ENCODE assay signal across 8 mouse cellular contexts in genomic region chr5:64959843-64960230, GRCm38 (mm10). TPM values are rescaled to one million over a fixed set of nuclear protein-coding genes. Genes with fewer than 3 reads are reported as not detected.
DNase-seq lines count a peak whose midpoint lies in the region; ATAC-seq lines count a peak whose summit lies in the region.
"Had no signal": no experiment of that assay in that cellular context is flagged by ENCODE, and none has a peak within 500 bp of the region (broad histone marks: within the 10 kb centered on the region; RNA-seq: fewer than 3 reads in every experiment).

TSS of gene Tlr6 (minus strand) at chr5:64960097.

- H3K4me1 ChIP-seq in heart, embryonic 16.5 days (ENCODE audit: control insufficient read depth, insufficient read depth, low read length), result no peaks in the 10 kb centered on the region
- no peaks in the 10 kb centered on the region for H3K4me1 ChIP-seq in limb, embryonic 13.5 days
- no peaks in the 10 kb centered on the region for H3K4me1 ChIP-seq in hindbrain, embryonic 14.5 days (replicated peaks; ENCODE audit: control insufficient read depth, insufficient read depth, low read length)
- H3K4me1 ChIP-seq: heart, embryonic 13.5 days had no signal

- no peaks in the 10 kb centered on the region for H3K9me3 ChIP-seq in heart, embryonic 16.5 days (replicated peaks; ENCODE audit: control insufficient read depth, low read length)
- no peaks in the 10 kb centered on the region for H3K9me3 ChIP-seq in limb, embryonic 13.5 days
- no peaks in the 10 kb centered on the region for H3K9me3 ChIP-seq in hindbrain, embryonic 14.5 days (ENCODE audit: control insufficient read depth, low read length)
- H3K9me3 ChIP-seq: heart, embryonic 13.5 days had no signal

- H3K4me3 ChIP-seq in heart, embryonic 16.5 days (ENCODE audit: low read length), result peak within 1 kb of the TSS; percentile 3
- H3K4me3 ChIP-seq in limb, embryonic 13.5 days, result no peak within 1 kb of the TSS
- H3K4me3 ChIP-seq in hindbrain, embryonic 14.5 days (replicated peaks; ENCODE audit: low read length), result no peak within 1 kb of the TSS
- H3K4me3 ChIP-seq: heart, embryonic 13.5 days had no signal

- H3K4me2 ChIP-seq in heart, embryonic 16.5 days (ENCODE audit: low read depth, low read length), result peak within 1 kb of the TSS; percentile 26; the same call in 1 of the 2 replicates
- peak within 1 kb of the TSS; percentile 39 for H3K4me2 ChIP-seq in limb, embryonic 13.5 days (replicated peaks)
- H3K4me2 ChIP-seq in hindbrain, embryonic 14.5 days (replicated peaks), result no peak within 1 kb of the TSS
- H3K4me2 ChIP-seq: heart, embryonic 13.5 days had no signal

- no peak for ATAC-seq in heart, embryonic 16.5 days (replicated peaks; ENCODE audit: extremely low read depth, insufficient read depth, low FRiP score)
- no peak for ATAC-seq in limb, embryonic 13.5 days (ENCODE audit: low FRiP score, low read depth)
- ATAC-seq in hindbrain, embryonic 14.5 days (ENCODE audit: low FRiP score), result no peak

- DNase-seq in spleen, adult 18-20 months, result peak; percentile 33 to 70
- DNase-seq in spleen, adult 12 weeks (ENCODE audit: low spot score), result no peak
- peak; percentile 71 for DNase-seq in adrenal gland, postnatal 10 days
- peak; percentile 61 for DNase-seq in right cerebral cortex, postnatal 14 days
- DNase-seq in hindbrain, embryonic 14.5 days (ENCODE audit: low spot score), result no peak

- H3K9ac ChIP-seq in heart, embryonic 16.5 days (ENCODE audit: low read length), result no peak within 1 kb of the TSS
- H3K9ac ChIP-seq in limb, embryonic 13.5 days, result no peak within 1 kb of the TSS
- H3K9ac ChIP-seq in hindbrain, embryonic 14.5 days, result no peak within 1 kb of the TSS
- H3K9ac ChIP-seq: heart, embryonic 13.5 days had no signal

- H3K36me3 ChIP-seq in heart, embryonic 16.5 days (ENCODE audit: control insufficient read depth, insufficient read depth), result no peaks in the 10 kb centered on the region
- no peaks in the 10 kb centered on the region for H3K36me3 ChIP-seq in limb, embryonic 13.5 days
- no peaks in the 10 kb centered on the region for H3K36me3 ChIP-seq in hindbrain, embryonic 14.5 days (replicated peaks; ENCODE audit: control insufficient read depth, insufficient read depth)
- H3K36me3 ChIP-seq: heart, embryonic 13.5 days had no signal

- H3K27me3 ChIP-seq in heart, embryonic 16.5 days (ENCODE audit: control insufficient read depth, insufficient read depth, low read length), result no peaks in the 10 kb centered on the region
- H3K27me3 ChIP-seq in limb, embryonic 13.5 days, result no peaks in the 10 kb centered on the region
- no peaks in the 10 kb centered on the region for H3K27me3 ChIP-seq in hindbrain, embryonic 14.5 days (ENCODE audit: control insufficient read depth, insufficient read depth, low read length)
- H3K27me3 ChIP-seq: heart, embryonic 13.5 days had no signal

- no peak within 1 kb of the TSS for H3K27ac ChIP-seq in heart, embryonic 16.5 days (ENCODE audit: low read length)
- H3K27ac ChIP-seq in limb, embryonic 13.5 days, result no peak within 1 kb of the TSS; the same call in 1 of the 2 replicates
- no peak within 1 kb of the TSS for H3K27ac ChIP-seq in hindbrain, embryonic 14.5 days
- H3K27ac ChIP-seq: heart, embryonic 13.5 days had no signal

- WGBS in heart, embryonic 16.5 days, result 74% methylated on average over 13 of the region's 13 CpGs
- WGBS in limb, embryonic 13.5 days, result 73% methylated on average over 13 of the region's 13 CpGs
- 89% methylated on average over 13 of the region's 13 CpGs for WGBS in hindbrain, embryonic 14.5 days

RNA-seq across cellular contexts. Expression of gene Tlr6, which starts in this region (rescaled TPM):
- 1 to 10 TPM; 1.8 TPM for total RNA-seq in adrenal gland, postnatal 10 days (2021)
- polyA plus RNA-seq in heart, embryonic 16.5 days (2015; fragmentation: Nextera tagmentation; extraction: Ambion mirVana), result 0.50 and 0.62 TPM in 2 replicates
- 0.97 and 1.4 TPM in 2 replicates for polyA plus RNA-seq in limb, embryonic 13.5 days (2015; fragmentation: Nextera tagmentation; extraction: Ambion mirVana)
- 0.18 and 0.55 TPM in 2 replicates for polyA plus RNA-seq in hindbrain, embryonic 14.5 days (2014; fragmentation: Nextera tagmentation; extraction: Ambion mirVana)

Comparison
In these comparisons a context has a peak if more than half of its experiments do, and no peak if none do; other contexts are left out.
1. DNase-seq: peak in spleen, adult 18-20 months (2 of 2), adrenal gland, postnatal 10 days (single experiment) and right cerebral cortex, postnatal 14 days (single experiment); none in spleen, adult 12 weeks (single experiment) and hindbrain, embryonic 14.5 days (single experiment).